Mouse (Mus musculus) G1E (cell line): ENCODE data around the gene Gm5475. TPM values are rescaled to one million over a fixed set of nuclear protein-coding genes. Genes with fewer than 3 reads are reported as not detected.

Source experiments
- ATAC-seq: 2 replicates; pipeline ENCODE4 v1.8.0; 2016; ENCODE audit warnings: mild to moderate bottlenecking; ENCODE audit not compliant: insufficient number of reproducible peaks, poor library complexity, low FRiP score, severe bottlenecking; ENCODE audit errors: extremely low read depth
- DNase-seq: peaks from one replicate; pipeline ENCODE4 v3.0.0; 2012; ENCODE audit warnings: low spot score
- H3K27me3 ChIP-seq: 2 replicates; pipeline ENCODE4 v1.6.1; 2012; ENCODE audit warnings: mild to moderate bottlenecking, low read length, inconsistent platforms; ENCODE audit not compliant: insufficient read depth
- H3K36me3 ChIP-seq: replicated peaks from 2 replicates; pipeline ENCODE3; 2012; ENCODE audit warnings: mild to moderate bottlenecking, inconsistent platforms
- H3K4me1 ChIP-seq: 2 replicates; pipeline ENCODE4 v1.6.1; 2012; ENCODE audit warnings: low read depth, low read length, inconsistent platforms, mixed read lengths; ENCODE audit not compliant: insufficient read depth
- H3K4me3 ChIP-seq: 2 replicates; pipeline ENCODE4 v1.5.1; 2012; ENCODE audit warnings: low read depth, mild to moderate bottlenecking, inconsistent platforms, low read length, moderate library complexity, mixed read lengths
- H3K9me3 ChIP-seq: replicated peaks from 2 replicates; pipeline ENCODE4 v1.6.1; 2012; ENCODE audit warnings: inconsistent platforms
- CTCF ChIP-seq: IDR thresholded peaks from 2 replicates; pipeline ENCODE4 v1.5.1; 2012; ENCODE audit warnings: low read depth, low read length, inconsistent platforms, mixed read lengths
- GATA1 ChIP-seq: IDR thresholded peaks from 2 replicates; pipeline ENCODE4 v1.6.1; 2012; ENCODE audit warnings: borderline replicate concordance, low read length, inconsistent platforms, mixed read lengths
- GATA2 ChIP-seq: IDR thresholded peaks from 2 replicates; pipeline ENCODE4 v1.6.1; 2012; ENCODE audit warnings: low read depth, low read length, inconsistent platforms, borderline replicate concordance
- POLR2AphosphoS5 ChIP-seq: IDR thresholded peaks from 2 replicates; pipeline ENCODE4 v1.6.1; 2012; ENCODE audit warnings: low read depth, low read length, inconsistent platforms; ENCODE audit not compliant: insufficient replicate concordance
- TAL1 ChIP-seq: conservative IDR thresholded peaks from 2 replicates; pipeline ENCODE4 v1.6.1; 2012; ENCODE audit warnings: low read depth, low read length, inconsistent platforms, mixed read lengths
- polyA plus RNA-seq: library from polyadenylated mRNA; stranded (reverse); fragments of >175 nt; gene quantifications from 2 replicates; pipeline ENCODE4 v1.2.3, GENCODE M21; 2012
- total RNA-seq, 2 experiments: library from RNA; stranded (forward) in 1 of 2; stranded (reverse) in 1 of 2; fragments of 200-1000 nt in 1 of 2; fragments of >200 nt in 1 of 2; fragmentation: Nextera tagmentation in 1 of 2; gene quantifications; 2 replicates each; pipeline ENCODE4 v1.2.3; 2014 to 2017

The Gm5475 gene
- total and polyA plus RNA-seq, 3 experiments: 0.05 TPM; not detected in 2

DNA sequence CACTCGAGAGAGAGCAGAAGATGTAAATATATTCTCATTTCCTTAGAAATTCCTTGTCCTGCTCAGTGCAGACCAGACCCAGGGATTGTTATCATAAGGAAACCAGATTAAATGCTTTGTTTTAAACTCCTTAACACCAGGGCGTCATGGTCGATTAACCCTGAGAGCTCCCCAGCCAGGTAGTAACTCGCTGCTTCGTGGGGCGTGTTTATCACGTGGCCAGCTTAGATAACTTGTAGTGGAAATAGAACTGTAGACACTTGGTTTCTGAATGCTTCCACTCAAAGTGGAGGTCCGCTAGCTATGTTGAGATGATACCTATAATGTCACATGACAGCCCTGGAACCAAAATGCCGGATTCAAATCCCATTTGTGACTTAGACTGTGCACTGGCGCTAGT is 48.1 kb downstream of the Gm5475 start:
- peaks cover 35% of the 10 kb centered on the region for H3K4me1 ChIP-seq
- H3K36me3 ChIP-seq: peaks cover 69% of the 10 kb centered on the region
- no peaks in the 10 kb centered on the region for H3K27me3 ChIP-seq
- H3K9me3 ChIP-seq: 0 out of 2 replicates have a peak, but pooled peaks cover 2% of the 10 kb centered on the region
- peak overlapping the region; percentile 90; the same call in 1 of the 2 replicates for H3K4me3 ChIP-seq
- no peak for DNase-seq
- TF ChIP-seq POLR2AphosphoS5: no peak
- TF ChIP-seq GATA1: no peak
- no peak for TF ChIP-seq TAL1
- TF ChIP-seq CTCF: no peak
- no peak for TF ChIP-seq GATA2
- no peak for ATAC-seq

GRCm38 (mm10) chr15:100473926-100474503 is 52.1 kb downstream of the Gm5475 start:
- H3K27me3 ChIP-seq: no peaks in the 10 kb centered on the region
- DNase-seq (no peak), ATAC-seq (no peak)
- H3K4me3 ChIP-seq: no peak overlapping the region
- H3K4me1 ChIP-seq: peaks cover 26% of the 10 kb centered on the region
- H3K36me3 ChIP-seq: peaks cover 91% of the 10 kb centered on the region
- TF ChIP-seq POLR2AphosphoS5 (no peak), GATA1 (no peak), TAL1 (no peak), CTCF (no peak), GATA2 (no peak)
- 0 out of 2 replicates have a peak, but pooled peaks cover 2% of the 10 kb centered on the region for H3K9me3 ChIP-seq

Other genes starting within 250 kb of the Gm5475 start
- gene Atf1, start 194.3 kb upstream of the Gm5475 start, total RNA-seq (2014; fragmentation: Nextera tagmentation): 72.0 and 75.1 TPM in 2 replicates
- 49.7 and 68.8 TPM in 2 replicates for gene Atf1, start 194.3 kb upstream of the Gm5475 start, total RNA-seq (2017)
- gene Atf1, start 194.3 kb upstream of the Gm5475 start, polyA plus RNA-seq: 44.9 and 60.0 TPM in 2 replicates
- not detected in 2 replicates for gene Tmprss12, start 141.3 kb upstream of the Gm5475 start, total RNA-seq (2014; fragmentation: Nextera tagmentation)
- 0.12 TPM in 1 of 2 replicates, not detected in the other for gene Tmprss12, start 141.3 kb upstream of the Gm5475 start, total RNA-seq (2017)
- not detected in 2 replicates for gene Tmprss12, start 141.3 kb upstream of the Gm5475 start, polyA plus RNA-seq
- gene Mettl7a1, start 118.0 kb upstream of the Gm5475 start, total RNA-seq (2014; fragmentation: Nextera tagmentation): 5.5 and 50.3 TPM in 2 replicates
- 31.2 and 31.6 TPM in 2 replicates for gene Mettl7a1, start 118.0 kb upstream of the Gm5475 start, total RNA-seq (2017)
- gene Mettl7a1, start 118.0 kb upstream of the Gm5475 start, polyA plus RNA-seq: 22.1 and 24.2 TPM in 2 replicates
- 1.4 TPM in 1 of 2 replicates, not detected in the other for gene Mettl7a3, start 87.2 kb upstream of the Gm5475 start, total RNA-seq (2014; fragmentation: Nextera tagmentation)
- gene Mettl7a3, start 87.2 kb upstream of the Gm5475 start, total RNA-seq (2017): 0.66 and 0.93 TPM in 2 replicates
- not detected in 2 replicates for gene Mettl7a3, start 87.2 kb upstream of the Gm5475 start, polyA plus RNA-seq
- not detected in 2 replicates for gene Methig1, start 69.0 kb upstream of the Gm5475 start, total RNA-seq (2014; fragmentation: Nextera tagmentation)
- gene Methig1, start 69.0 kb upstream of the Gm5475 start, total RNA-seq (2017): not detected in 2 replicates
- 0.11 and 0.22 TPM in 2 replicates for gene Methig1, start 69.0 kb upstream of the Gm5475 start, polyA plus RNA-seq
- gene Mettl7a2, start 68.9 kb upstream of the Gm5475 start, total RNA-seq (2014; fragmentation: Nextera tagmentation): 2.2 TPM in 1 of 2 replicates, not detected in the other
- 2.1 and 3.1 TPM in 2 replicates for gene Mettl7a2, start 68.9 kb upstream of the Gm5475 start, total RNA-seq (2017)
- 2.4 TPM in 2 replicates for gene Mettl7a2, start 68.9 kb upstream of the Gm5475 start, polyA plus RNA-seq
- gene Higd1c, start 57.6 kb upstream of the Gm5475 start, total RNA-seq (2014; fragmentation: Nextera tagmentation): not detected in 2 replicates
- gene Higd1c, start 57.6 kb upstream of the Gm5475 start, total RNA-seq (2017): not detected in 2 replicates
- gene Higd1c, start 57.6 kb upstream of the Gm5475 start, polyA plus RNA-seq: not detected in 2 replicates
- gene Slc11a2, start 2.9 kb downstream of the Gm5475 start, total RNA-seq (2014; fragmentation: Nextera tagmentation): 66.1 and 95.4 TPM in 2 replicates
- gene Slc11a2, start 2.9 kb downstream of the Gm5475 start, total RNA-seq (2017): 34.6 and 35.7 TPM in 2 replicates
- 4.5 and 5.4 TPM in 2 replicates for gene Slc11a2, start 2.9 kb downstream of the Gm5475 start, polyA plus RNA-seq
- gene Letmd1, start 46.9 kb downstream of the Gm5475 start, total RNA-seq (2014; fragmentation: Nextera tagmentation): 55.0 and 55.7 TPM in 2 replicates
- 28.4 and 32.8 TPM in 2 replicates for gene Letmd1, start 46.9 kb downstream of the Gm5475 start, total RNA-seq (2017)
- 54.5 and 60.8 TPM in 2 replicates for gene Letmd1, start 46.9 kb downstream of the Gm5475 start, polyA plus RNA-seq
- gene Csrnp2, start 73.3 kb downstream of the Gm5475 start, total RNA-seq (2014; fragmentation: Nextera tagmentation): 2.2 and 3.1 TPM in 2 replicates
- 3.7 and 3.8 TPM in 2 replicates for gene Csrnp2, start 73.3 kb downstream of the Gm5475 start, total RNA-seq (2017)
- 1.3 and 1.4 TPM in 2 replicates for gene Csrnp2, start 73.3 kb downstream of the Gm5475 start, polyA plus RNA-seq
- gene Tfcp2, start 129.9 kb downstream of the Gm5475 start, total RNA-seq (2014; fragmentation: Nextera tagmentation): 16.0 and 18.8 TPM in 2 replicates
- 8.7 and 10.9 TPM in 2 replicates for gene Tfcp2, start 129.9 kb downstream of the Gm5475 start, total RNA-seq (2017)
- gene Tfcp2, start 129.9 kb downstream of the Gm5475 start, polyA plus RNA-seq: 2.9 and 3.9 TPM in 2 replicates
- 0.19 and 0.53 TPM in 2 replicates for gene Pou6f1, start 177.8 kb downstream of the Gm5475 start, total RNA-seq (2014; fragmentation: Nextera tagmentation)
- 0.11 TPM in 1 of 2 replicates, not detected in the other for gene Pou6f1, start 177.8 kb downstream of the Gm5475 start, total RNA-seq (2017)
- 0.33 and 0.74 TPM in 2 replicates for gene Pou6f1, start 177.8 kb downstream of the Gm5475 start, polyA plus RNA-seq
- 234 and 277 TPM in 2 replicates for gene Dazap2, start 193.2 kb downstream of the Gm5475 start, total RNA-seq (2014; fragmentation: Nextera tagmentation)
- gene Dazap2, start 193.2 kb downstream of the Gm5475 start, total RNA-seq (2017): 177 TPM in 2 replicates
- 52.4 and 56.6 TPM in 2 replicates for gene Dazap2, start 193.2 kb downstream of the Gm5475 start, polyA plus RNA-seq
- gene Smagp, start 214.8 kb downstream of the Gm5475 start, total RNA-seq (2014; fragmentation: Nextera tagmentation): not detected in 2 replicates
- 2.6 and 2.7 TPM in 2 replicates for gene Smagp, start 214.8 kb downstream of the Gm5475 start, total RNA-seq (2017)
- gene Smagp, start 214.8 kb downstream of the Gm5475 start, polyA plus RNA-seq: 2.7 and 3.3 TPM in 2 replicates
- 5.3 and 6.8 TPM in 2 replicates for gene Bin2, start 247.4 kb downstream of the Gm5475 start, total RNA-seq (2014; fragmentation: Nextera tagmentation)
- 13.3 and 15.5 TPM in 2 replicates for gene Bin2, start 247.4 kb downstream of the Gm5475 start, total RNA-seq (2017)
- gene Bin2, start 247.4 kb downstream of the Gm5475 start, polyA plus RNA-seq: 13.7 and 14.3 TPM in 2 replicates